Mouse (Mus musculus) kidney, embryonic 15.5 days (tissue): ENCODE results near the gene Col23a1. TPM values are rescaled to one million over a fixed set of nuclear protein-coding genes. Genes with fewer than 3 reads are reported as not detected.

ENCODE experiments used
- ATAC-seq: fragments of 200-750 bp; cut with Nextera tagmentation; replicated peaks from 2 replicates; pipeline ENCODE4 v1.8.0; 2017; ENCODE audit warnings: moderate TSS enrichment; ENCODE audit not compliant: low FRiP score
- H3K27ac ChIP-seq: fragments of 300-500 bp; sonication (generic); 2 replicates; pipeline ENCODE4 v1.5.1; 2015; ENCODE audit warnings: mild to moderate bottlenecking, inconsistent platforms
- H3K27me3 ChIP-seq: fragments of 300-500 bp; sonication (generic); 2 replicates; pipeline ENCODE4 v1.6.1; 2015; ENCODE audit warnings: inconsistent platforms
- H3K36me3 ChIP-seq: fragments of 300-500 bp; sonication (generic); 2 replicates; pipeline ENCODE4 v1.6.1; 2015; ENCODE audit warnings: inconsistent platforms
- H3K4me1 ChIP-seq: fragments of 300-500 bp; sonication (generic); 2 replicates; pipeline ENCODE4 v1.6.1; 2015; ENCODE audit warnings: inconsistent platforms
- H3K4me2 ChIP-seq: fragments of 300-500 bp; sonication (generic); 2 replicates; pipeline ENCODE4 v1.6.1; 2015; ENCODE audit warnings: moderate library complexity, mild to moderate bottlenecking, inconsistent platforms
- H3K4me3 ChIP-seq: fragments of 300-500 bp; sonication (generic); replicated peaks from 2 replicates; pipeline ENCODE4 v1.5.1; 2015; ENCODE audit warnings: mild to moderate bottlenecking, inconsistent platforms
- H3K9ac ChIP-seq: fragments of 300-500 bp; sonication (generic); 2 replicates; pipeline ENCODE4 v1.6.1; 2015; ENCODE audit warnings: mild to moderate bottlenecking, inconsistent platforms
- H3K9me3 ChIP-seq: fragments of 300-500 bp; sonication (generic); replicated peaks from 2 replicates; pipeline ENCODE4 v1.6.1; 2016; ENCODE audit warnings: inconsistent platforms
- WGBS: fragments of 180-500 bp; shearing (Covaris S2); methylation state at CpG from one replicate; pipeline ENCODE4 v1.1.7; 2015; ENCODE audit warnings: mixed read lengths; 5-methylcytosine and 5-hydroxymethylcytosine counted together
- polyA plus RNA-seq: library from polyadenylated mRNA; unstranded; fragments of >200 nt; fragmentation: Nextera tagmentation; extraction: Ambion mirVana; gene quantifications from 2 replicates; pipeline ENCODE4 v1.2.1, GENCODE M21; 2015

The Col23a1 gene
- polyA plus RNA-seq: 9.6 and 11.5 TPM in 2 replicates

DNA sequence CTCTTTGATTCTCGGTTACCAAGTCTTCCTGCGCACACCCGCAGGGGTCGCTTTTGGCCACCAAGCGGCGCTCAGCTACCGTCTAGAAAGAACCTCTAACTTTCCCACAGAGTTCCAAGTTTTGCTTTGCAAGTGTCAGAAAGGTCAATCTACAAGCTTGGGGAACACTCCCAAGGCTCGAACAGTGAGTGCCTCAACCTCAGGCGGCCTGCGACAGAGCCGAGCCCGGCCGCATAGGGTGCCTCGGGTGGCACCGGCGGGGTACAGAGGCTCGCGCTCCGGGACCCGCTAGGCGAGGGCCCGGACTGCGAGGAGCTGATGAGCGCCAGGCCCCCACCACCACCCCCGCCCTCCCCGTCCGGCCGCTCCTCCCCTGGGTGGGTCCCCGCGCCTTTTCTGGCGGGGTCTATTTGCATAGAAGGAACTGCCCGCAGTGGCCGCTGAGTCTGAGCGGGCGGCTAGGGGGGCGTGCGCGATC is at the start of gene Col23a1:
Col23a1 (plus strand) TSS at position 357 of the 478 bp plus-strand sequence.
- ATAC-seq: peak; percentile 94
- H3K4me3 ChIP-seq: peak within 1 kb of the TSS; percentile 75
- peaks cover 4% of the 10 kb centered on the region for H3K36me3 ChIP-seq
- peaks cover 10% of the 10 kb centered on the region for H3K4me1 ChIP-seq
- peak within 1 kb of the TSS; percentile 60 for H3K9ac ChIP-seq
- peak within 1 kb of the TSS; percentile 79 for H3K27ac ChIP-seq
- WGBS: under 1% methylated on average over 35 of the region's 38 CpGs
- H3K27me3 ChIP-seq: peaks cover 8% of the 10 kb centered on the region; the same call in 1 of the 2 replicates
- peak within 1 kb of the TSS; percentile 96 for H3K4me2 ChIP-seq
- no peaks in the 10 kb centered on the region for H3K9me3 ChIP-seq

DNA sequence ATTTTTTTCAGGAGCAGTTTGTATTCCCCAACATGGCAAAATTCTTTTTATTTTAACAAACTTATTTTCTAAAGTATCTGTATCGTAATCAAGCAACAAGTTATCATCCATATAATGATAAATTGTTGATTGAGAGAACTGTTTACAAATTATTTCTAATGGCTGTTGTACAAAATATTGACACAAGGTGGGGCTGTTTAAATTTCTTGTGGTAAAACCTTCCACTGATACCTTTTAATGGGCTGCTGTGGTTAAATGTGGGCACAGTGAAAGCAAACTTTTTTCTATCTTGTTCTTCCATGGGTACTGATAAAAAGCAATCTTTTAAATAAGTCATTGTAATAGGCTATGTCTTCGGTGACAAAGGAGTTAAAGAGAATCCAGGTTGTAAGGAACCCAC is 46.8 kb upstream of the Col23a1 start:
- H3K4me1 ChIP-seq: no peaks in the 10 kb centered on the region
- H3K4me2 ChIP-seq: no peak overlapping the region
- H3K4me3 ChIP-seq: no peak overlapping the region
- no peaks in the 10 kb centered on the region for H3K9me3 ChIP-seq
- WGBS: 84% methylated on average over 2 of the region's 2 CpGs
- no peak for ATAC-seq
- H3K9ac ChIP-seq: no peak overlapping the region
- no peaks in the 10 kb centered on the region for H3K27me3 ChIP-seq
- H3K36me3 ChIP-seq: no peaks in the 10 kb centered on the region
- H3K27ac ChIP-seq: no peak overlapping the region

DNA sequence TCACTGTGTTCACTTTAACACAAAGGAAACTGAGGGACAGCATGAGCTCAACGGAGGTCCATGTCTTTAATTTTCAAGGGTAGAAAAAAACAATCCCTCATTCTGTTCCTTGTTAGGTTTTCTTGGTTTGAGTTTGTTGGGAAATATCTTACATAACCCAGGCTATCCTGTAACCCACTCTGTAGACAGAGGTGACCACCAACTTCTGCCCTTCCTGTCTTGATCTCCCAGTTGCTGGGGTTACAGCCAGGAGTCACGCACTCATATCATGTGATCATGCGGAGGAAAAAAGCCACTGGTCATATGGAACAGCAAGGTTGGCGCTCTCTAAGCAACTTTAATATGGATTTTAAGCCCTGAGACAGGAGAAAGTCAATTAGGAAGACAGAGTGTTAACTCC is 32.7 kb upstream of the Col23a1 start:
- no peak overlapping the region for H3K4me3 ChIP-seq
- no peak overlapping the region for H3K9ac ChIP-seq
- no peaks in the 10 kb centered on the region for H3K9me3 ChIP-seq
- ATAC-seq: no peak
- no peak overlapping the region for H3K4me2 ChIP-seq
- WGBS: 91% methylated on average over 4 of the region's 4 CpGs
- no peak overlapping the region for H3K27ac ChIP-seq
- no peaks in the 10 kb centered on the region for H3K4me1 ChIP-seq
- no peaks in the 10 kb centered on the region for H3K27me3 ChIP-seq
- H3K36me3 ChIP-seq: no peaks in the 10 kb centered on the region

DNA sequence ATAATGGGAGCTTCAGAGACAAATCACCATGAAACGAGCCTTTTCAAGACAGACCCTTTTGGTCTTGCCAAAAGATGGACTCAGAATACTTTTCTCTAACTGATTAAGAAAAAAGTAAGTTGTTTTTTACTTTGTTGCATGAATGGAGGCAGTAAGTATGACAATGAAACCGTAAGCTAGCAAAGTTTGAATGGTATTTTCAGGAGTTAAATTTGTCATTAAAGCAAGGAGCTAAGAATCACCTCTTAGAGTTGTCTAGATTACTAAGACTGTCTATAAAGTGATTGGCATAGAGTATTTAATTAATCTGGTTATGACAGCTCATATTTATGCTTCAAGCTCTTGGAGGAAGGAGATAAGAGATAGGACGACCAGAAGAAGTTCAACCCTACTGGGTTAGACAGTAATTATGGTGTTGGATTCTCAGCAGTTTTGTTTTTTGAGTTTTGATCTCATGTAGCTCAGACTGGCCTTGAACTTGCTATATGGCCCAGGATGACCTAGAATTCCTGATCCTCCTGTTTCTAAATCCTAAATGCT is 28.0 kb upstream of the Col23a1 start, which contains the start of gene Clk4:
Clk4 (plus strand) TSS at position 51 of the 540 bp plus-strand sequence.
- Histone ChIP-seq H3K9ac (peak within 1 kb of the TSS; percentile 64), H3K9me3 (no peaks in the 10 kb centered on the region), H3K27me3 (no peaks in the 10 kb centered on the region), H3K27ac (peak within 1 kb of the TSS; percentile 92), H3K4me3 (peak within 1 kb of the TSS; percentile 92), H3K36me3 (peaks cover 4% of the 10 kb centered on the region; the same call in 1 of the 2 replicates), H3K4me2 (peak within 1 kb of the TSS; percentile 90), H3K4me1 (peaks cover 29% of the 10 kb centered on the region)
- no peak for ATAC-seq
- WGBS: 85% methylated on average over 3 of the region's 3 CpGs

DNA sequence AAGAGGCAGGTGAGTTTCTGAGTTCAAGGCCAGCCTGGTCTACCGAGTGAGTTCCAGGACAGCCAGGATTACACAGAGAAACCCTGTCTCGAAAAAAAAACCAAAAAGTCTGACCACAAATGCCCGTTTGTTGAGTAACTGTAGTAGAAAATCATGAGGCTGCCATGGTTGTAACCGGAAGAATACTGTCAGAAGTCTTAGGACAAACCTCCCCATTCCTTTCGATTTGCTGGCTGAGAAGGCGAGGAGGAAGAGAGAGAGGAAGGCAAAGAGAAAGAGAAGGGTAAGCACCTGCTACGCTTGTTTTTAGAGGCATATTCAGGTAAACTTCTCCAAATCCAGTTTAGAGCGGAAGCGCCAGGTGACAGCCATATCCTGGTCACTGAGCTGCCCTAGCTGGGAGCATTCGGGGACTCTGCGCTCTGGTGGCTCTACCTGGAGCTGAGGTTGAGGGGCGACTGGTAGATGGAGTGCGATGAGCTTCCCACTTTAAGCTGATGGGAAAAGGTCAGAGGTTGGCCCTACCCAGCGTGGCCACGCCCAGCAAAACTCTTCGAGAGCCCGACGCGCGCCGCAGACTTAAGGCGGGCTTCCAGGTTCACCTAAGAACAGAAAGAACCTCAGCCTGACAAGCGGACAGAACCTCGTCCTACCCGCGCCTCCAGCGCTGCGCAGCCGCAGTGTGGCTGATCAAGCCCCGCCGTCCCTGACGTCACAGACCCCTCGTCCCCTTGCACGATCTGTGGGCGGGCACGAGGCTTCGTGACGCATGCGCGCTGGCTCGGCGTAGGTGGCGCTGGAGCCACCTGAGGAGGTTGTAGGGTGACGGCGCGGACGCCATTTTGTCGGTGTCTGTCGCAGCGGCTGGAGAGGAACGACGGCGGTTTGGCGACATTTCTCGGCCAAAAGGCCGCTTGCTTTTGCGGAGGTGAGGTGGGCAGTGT is 27.1 kb upstream of the Col23a1 start, which contains the start of gene BC049762:
BC049762 (minus strand) TSS at position 705 of the 944 bp plus-strand sequence.
- Histone ChIP-seq H3K9ac (peak within 1 kb of the TSS; percentile 97), H3K9me3 (no peaks in the 10 kb centered on the region), H3K4me2 (peak within 1 kb of the TSS; percentile 90), H3K36me3 (peaks cover 13% of the 10 kb centered on the region), H3K27ac (peak within 1 kb of the TSS; percentile 92), H3K4me3 (peak within 1 kb of the TSS; percentile 92), H3K4me1 (peaks cover 29% of the 10 kb centered on the region), H3K27me3 (no peaks in the 10 kb centered on the region)
- peak; percentile 98 for ATAC-seq
- 9% methylated on average over 57 of the region's 57 CpGs for WGBS

DNA sequence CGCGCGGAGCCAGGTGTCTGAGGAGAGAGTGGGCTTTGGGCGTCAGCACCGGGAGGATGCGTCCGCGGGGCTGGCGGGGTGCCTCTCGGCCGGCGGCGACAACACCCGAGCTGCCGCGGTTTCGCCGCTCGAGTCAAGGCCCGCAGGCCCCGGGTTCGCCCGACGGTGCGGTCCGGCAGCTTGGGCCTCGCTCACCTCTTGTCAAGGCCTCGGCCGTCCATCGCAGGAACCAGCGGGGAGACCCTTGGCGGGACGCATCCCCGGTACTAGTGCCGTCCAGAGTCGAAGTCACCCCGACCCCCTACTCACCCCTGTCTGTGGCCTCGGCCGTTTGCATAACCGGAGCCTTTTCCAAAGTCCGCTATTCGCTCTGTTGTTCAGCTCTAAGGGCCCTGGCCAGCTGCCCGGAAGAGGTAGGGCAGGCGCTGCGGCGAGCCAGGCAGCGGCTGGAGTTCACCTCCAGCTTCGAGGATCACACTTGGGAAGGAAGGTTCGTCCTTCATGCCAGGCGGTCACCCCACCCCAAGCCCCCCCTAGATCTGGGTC is 26.4 kb upstream of the Col23a1 start:
- Histone ChIP-seq H3K27ac (peak overlapping the region; percentile 92), H3K4me1 (peaks cover 29% of the 10 kb centered on the region), H3K4me3 (peak overlapping the region; percentile 92), H3K4me2 (peak overlapping the region; percentile 90), H3K27me3 (no peaks in the 10 kb centered on the region), H3K9me3 (no peaks in the 10 kb centered on the region), H3K9ac (peak overlapping the region; percentile 97), H3K36me3 (peaks cover 16% of the 10 kb centered on the region)
- ATAC-seq: peak; percentile 59
- WGBS: under 1% methylated on average over 50 of the region's 50 CpGs

DNA sequence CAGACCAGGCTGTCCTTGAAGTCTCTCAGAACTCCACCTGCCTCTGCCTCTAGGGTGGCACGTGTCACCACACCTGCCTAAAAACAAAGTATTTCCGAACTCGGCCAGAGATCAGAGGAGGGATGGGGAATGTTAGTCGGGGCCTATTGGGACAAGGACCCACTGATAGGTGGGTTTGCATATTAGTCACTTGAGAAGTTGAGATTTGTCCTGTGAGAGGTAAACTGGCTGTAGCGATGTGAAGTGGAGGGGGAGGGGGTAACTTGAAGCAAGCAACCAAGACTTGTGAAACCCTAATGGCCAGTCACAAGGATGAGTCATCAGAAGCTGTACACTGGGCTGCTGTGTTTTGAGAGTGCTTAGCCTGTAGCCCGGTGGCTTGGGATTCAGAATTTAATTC is 25.4 kb upstream of the Col23a1 start:
- Histone ChIP-seq H3K9ac (peak overlapping the region; percentile 29; the same call in 1 of the 2 replicates), H3K4me3 (peak overlapping the region; percentile 92), H3K9me3 (no peaks in the 10 kb centered on the region), H3K36me3 (peaks cover 21% of the 10 kb centered on the region), H3K4me2 (peak overlapping the region; percentile 90), H3K4me1 (peaks cover 29% of the 10 kb centered on the region), H3K27ac (no peak overlapping the region), H3K27me3 (no peaks in the 10 kb centered on the region)
- WGBS: 6% methylated on average over 6 of the region's 6 CpGs
- ATAC-seq: no peak

DNA sequence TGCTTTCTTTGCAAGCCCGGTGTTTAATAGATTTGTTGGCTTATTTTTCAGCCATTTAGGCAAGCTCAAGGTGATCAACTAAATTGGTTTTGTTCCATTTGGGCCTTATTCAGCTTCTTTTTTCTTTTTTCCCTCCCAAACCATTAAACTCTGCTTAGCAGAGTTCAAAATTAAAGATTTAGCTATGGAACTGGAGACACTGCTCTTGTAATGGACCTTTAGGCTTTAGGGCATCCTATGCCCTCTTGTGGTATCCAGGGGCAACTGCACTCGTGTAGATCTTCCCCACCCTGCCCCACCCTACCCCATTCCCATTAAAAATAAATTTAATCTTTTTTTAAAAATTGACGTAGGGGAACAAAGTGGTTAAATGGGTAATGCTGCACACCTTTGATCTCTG is 24.4 kb upstream of the Col23a1 start:
- H3K4me3 ChIP-seq: peak overlapping the region; percentile 8; the same call in 1 of the 2 replicates
- no peaks in the 10 kb centered on the region for H3K27me3 ChIP-seq
- no peaks in the 10 kb centered on the region for H3K9me3 ChIP-seq
- 46% methylated on average over 3 of the region's 3 CpGs for WGBS
- H3K4me1 ChIP-seq: peaks cover 29% of the 10 kb centered on the region
- no peak for ATAC-seq
- peaks cover 28% of the 10 kb centered on the region for H3K36me3 ChIP-seq
- H3K27ac ChIP-seq: no peak overlapping the region
- H3K9ac ChIP-seq: no peak overlapping the region
- H3K4me2 ChIP-seq: peak overlapping the region; percentile 90

DNA sequence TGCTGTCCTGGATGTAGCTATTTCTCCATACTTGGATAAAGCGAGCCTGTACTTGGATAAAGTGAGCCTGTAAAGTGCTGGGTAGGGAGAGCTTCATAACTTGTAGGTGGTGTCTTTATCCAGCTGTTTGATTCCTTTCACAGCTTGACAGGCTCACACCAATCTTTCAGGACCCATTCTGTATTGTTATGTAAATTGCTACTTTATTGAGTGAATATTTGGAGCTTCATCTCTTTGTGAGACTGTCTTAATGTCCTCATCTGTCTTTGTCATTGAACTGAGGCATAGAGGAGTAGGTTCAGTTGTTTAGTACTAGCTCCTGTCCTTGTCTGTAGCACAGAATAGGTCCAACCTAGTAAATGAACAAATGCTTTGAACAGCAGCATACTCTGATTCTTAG is 15.3 kb upstream of the Col23a1 start:
- no peak overlapping the region for H3K9ac ChIP-seq
- no peaks in the 10 kb centered on the region for H3K4me1 ChIP-seq
- no peaks in the 10 kb centered on the region for H3K27me3 ChIP-seq
- H3K4me3 ChIP-seq: no peak overlapping the region
- 92% methylated on average over 1 of the region's 1 CpGs for WGBS
- H3K36me3 ChIP-seq: peaks cover 86% of the 10 kb centered on the region
- no peak overlapping the region for H3K4me2 ChIP-seq
- H3K9me3 ChIP-seq: no peaks in the 10 kb centered on the region
- H3K27ac ChIP-seq: no peak overlapping the region
- no peak for ATAC-seq

DNA sequence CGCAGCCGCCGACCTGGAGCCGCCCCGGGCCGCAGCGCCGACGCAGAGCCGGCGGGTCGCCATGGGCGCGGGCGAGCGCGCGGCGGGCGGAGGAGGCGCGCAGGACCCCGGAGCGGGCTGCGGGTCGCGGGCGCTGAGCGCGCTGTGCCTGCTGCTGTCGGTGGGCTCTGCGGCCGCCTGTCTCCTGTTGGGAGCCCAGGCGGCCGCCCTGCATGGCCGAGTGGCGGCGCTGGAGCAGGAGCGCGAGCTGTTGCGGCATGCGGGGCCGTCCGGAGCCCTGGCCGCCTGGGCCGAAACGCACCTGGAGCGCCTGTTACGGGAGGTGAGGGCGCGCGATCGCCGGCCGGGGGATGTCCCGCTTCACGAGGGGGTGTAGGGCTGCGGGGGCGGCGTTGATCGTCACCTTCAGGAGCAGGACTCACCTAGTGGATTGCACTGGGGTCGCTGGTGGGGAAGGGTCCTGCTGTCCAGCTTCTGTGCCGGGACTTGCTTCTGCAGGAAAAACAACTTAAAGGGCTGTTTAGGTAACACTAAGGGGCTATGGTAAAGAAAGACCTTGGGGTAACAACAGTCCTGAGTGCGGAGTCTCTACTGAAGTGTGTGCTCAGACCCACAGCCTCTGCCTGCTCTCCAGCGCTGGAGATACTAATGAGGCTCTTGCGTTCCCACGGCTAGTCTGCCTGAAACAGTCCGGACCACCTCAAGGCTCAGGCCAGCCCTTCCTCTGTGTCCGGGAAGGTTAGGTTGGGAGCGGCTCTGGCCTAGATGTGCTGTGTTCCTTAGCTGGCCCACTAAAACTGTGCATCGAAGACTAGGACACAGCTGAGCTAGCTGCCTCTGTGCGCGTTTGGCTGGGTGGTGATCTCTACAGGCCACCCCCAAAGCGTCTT is 591 bp downstream of the Col23a1 start:
- Histone ChIP-seq H3K4me3 (peak overlapping the region; percentile 75), H3K4me2 (peak overlapping the region; percentile 96), H3K27ac (peak overlapping the region; percentile 79), H3K9me3 (peaks cover 1% of the 10 kb centered on the region; the same call in 1 of the 2 replicates), H3K27me3 (peaks cover 8% of the 10 kb centered on the region; the same call in 1 of the 2 replicates), H3K9ac (peak overlapping the region; percentile 60), H3K4me1 (peaks cover 10% of the 10 kb centered on the region), H3K36me3 (0 out of 2 replicates have a peak, but pooled peaks cover under 1% of the 10 kb centered on the region)
- WGBS: 2% methylated on average over 71 of the region's 74 CpGs
- ATAC-seq: peak; percentile 88

DNA sequence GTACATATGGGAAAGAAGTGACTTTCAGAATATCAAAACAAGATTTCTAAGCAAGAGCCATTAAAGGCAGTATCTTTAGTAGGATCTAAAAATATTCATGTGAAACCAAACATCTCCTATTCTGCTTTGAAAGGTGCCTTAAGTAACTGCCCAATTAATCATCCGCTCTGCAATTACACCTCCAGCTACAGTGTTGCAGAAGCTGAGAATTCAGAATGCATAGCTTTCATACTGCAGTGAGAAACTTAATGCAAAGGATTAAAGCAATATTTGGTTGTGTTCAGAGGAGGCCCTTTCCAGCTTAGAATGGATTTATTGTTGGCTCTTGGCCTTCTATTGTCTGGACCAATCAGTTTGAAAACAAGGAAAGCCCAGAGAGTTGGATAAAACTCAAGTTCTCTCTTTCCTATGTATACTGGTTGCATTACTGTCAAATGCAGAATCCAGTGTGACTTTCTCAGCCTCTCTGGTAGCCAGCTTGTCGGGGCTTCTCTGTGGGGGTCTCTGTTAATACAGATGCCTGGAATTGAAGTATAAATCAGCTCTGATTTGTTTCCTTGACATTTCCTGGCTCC is 4.3 kb downstream of the Col23a1 start:
- peaks cover 8% of the 10 kb centered on the region; the same call in 1 of the 2 replicates for H3K27me3 ChIP-seq
- no peak overlapping the region for H3K9ac ChIP-seq
- H3K4me2 ChIP-seq: no peak overlapping the region
- H3K4me1 ChIP-seq: peaks cover 10% of the 10 kb centered on the region
- H3K4me3 ChIP-seq: no peak overlapping the region
- H3K27ac ChIP-seq: no peak overlapping the region
- WGBS: 56% methylated on average over 2 of the region's 2 CpGs
- H3K36me3 ChIP-seq: no peaks in the 10 kb centered on the region
- ATAC-seq: no peak
- H3K9me3 ChIP-seq: peaks cover 10% of the 10 kb centered on the region; the same call in 1 of the 2 replicates
